Mouse (Mus musculus) megakaryocyte progenitor cell, adult 5-6 weeks (primary cell): ENCODE data around the gene Mvb12a. TPM values are rescaled to one million over a fixed set of nuclear protein-coding genes. Genes with fewer than 3 reads are reported as not detected.

Experiments used
- ATAC-seq: replicated peaks from 2 replicates; pipeline ENCODE4 v1.8.0; 2016; ENCODE audit warnings: mild to moderate bottlenecking, moderate TSS enrichment, inconsistent platforms; ENCODE audit not compliant: poor library complexity
- total RNA-seq, 2 experiments: library from RNA; stranded (forward) in 1 of 2; stranded (reverse) in 1 of 2; fragments of 157-497, 149-512 nt in 1 of 2; fragments of 200-1000 nt in 1 of 2; gene quantifications; 2 replicates each; pipeline versions ENCODE4 v1.2.3 to v1.2.4; 2015 to 2017

Mvb12a gene
- total RNA-seq (2015), result 45.4 and 49.8 TPM in 2 replicates
- total RNA-seq (2017), result 65.6 and 76.6 TPM in 2 replicates

GRCm38 (mm10) chr8:71542632-71543343, at the start of gene Mvb12a:
Gene Mvb12a (plus strand): TSS chr8:71542922.
- ATAC-seq, result peak; percentile 97

- peak; percentile 97 for ATAC-seq
Measured at GRCm38 (mm10) chr8:71495039-71495438, 47.7 kb upstream of the Mvb12a start.

GRCm38 (mm10) chr8:71495811-71496210, 46.9 kb upstream of the Mvb12a start:
- no peak for ATAC-seq

GRCm38 (mm10) chr8:71496481-71496880, 46.2 kb upstream of the Mvb12a start:
- no peak for ATAC-seq

- ATAC-seq, result no peak
Measured at GRCm38 (mm10) chr8:71497077-71497645, 45.6 kb upstream of the Mvb12a start.

- ATAC-seq, result no peak
Measured at GRCm38 (mm10) chr8:71497881-71498501, 44.7 kb upstream of the Mvb12a start.

- no peak for ATAC-seq
Measured at GRCm38 (mm10) chr8:71498816-71499690, 43.7 kb upstream of the Mvb12a start.

GRCm38 (mm10) chr8:71504349-71504748, 38.4 kb upstream of the Mvb12a start:
- no peak for ATAC-seq

GRCm38 (mm10) chr8:71505326-71505725, 37.4 kb upstream of the Mvb12a start:
- ATAC-seq, result no peak

- no peak for ATAC-seq
Measured at GRCm38 (mm10) chr8:71505979-71506378, 36.7 kb upstream of the Mvb12a start.

- peak; percentile 61 for ATAC-seq
Measured at GRCm38 (mm10) chr8:71507589-71508104, 35.1 kb upstream of the Mvb12a start.

- ATAC-seq, result no peak
Measured at GRCm38 (mm10) chr8:71509316-71509715, 33.4 kb upstream of the Mvb12a start.

- ATAC-seq, result peak; percentile 86
Measured at GRCm38 (mm10) chr8:71511644-71512043, 31.1 kb upstream of the Mvb12a start, which contains the start of gene Plvap. Gene Plvap (minus strand): TSS chr8:71511752.

GRCm38 (mm10) chr8:71513018-71513754, 29.5 kb upstream of the Mvb12a start:
- ATAC-seq, result no peak

GRCm38 (mm10) chr8:71515043-71515442, 27.7 kb upstream of the Mvb12a start:
- ATAC-seq, result no peak

GRCm38 (mm10) chr8:71516786-71517185, 25.9 kb upstream of the Mvb12a start:
- no peak for ATAC-seq

- ATAC-seq, result peak; percentile 71
Measured at GRCm38 (mm10) chr8:71519037-71519825, 23.5 kb upstream of the Mvb12a start.

GRCm38 (mm10) chr8:71521634-71522033, 21.1 kb upstream of the Mvb12a start:
- ATAC-seq, result peak; percentile 97
